Comparison of ENCODE assay signal across 17 mouse cellular contexts in the genomic region with DNA sequence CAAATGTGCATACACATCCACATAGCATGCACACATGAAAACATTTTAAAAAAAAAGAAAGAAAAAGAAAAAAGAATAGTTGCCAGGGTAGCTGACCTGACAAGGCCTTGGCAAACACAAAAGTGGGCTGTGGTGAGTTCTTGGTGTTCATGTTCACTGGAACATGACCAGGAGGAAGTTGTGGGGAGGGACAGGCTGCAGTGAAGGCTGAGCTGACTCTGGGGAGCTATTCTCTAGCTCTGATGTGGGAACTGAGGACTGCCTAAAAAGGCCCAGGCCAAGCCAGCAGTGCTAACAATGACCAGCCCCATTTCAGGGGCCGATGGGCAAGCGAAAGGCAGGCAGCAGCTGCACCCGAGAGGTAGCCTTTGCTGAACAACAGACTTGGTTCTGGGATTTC.
DNase-seq lines count a peak whose midpoint lies in the region; ATAC-seq lines count a peak whose summit lies in the region.
"Had no signal": no experiment of that assay in that cellular context is flagged by ENCODE, and none has a peak within 500 bp of the region (broad histone marks: within the 10 kb centered on the region; RNA-seq: fewer than 3 reads in every experiment).

No protein-coding gene starts in this region.

- DNase-seq in kidney, adult 9 months: peak; percentile 24
- peak; percentile 33 to 41 for DNase-seq in spleen, adult 18-20 months
- no peak for DNase-seq in spleen, postnatal 4 days (ENCODE audit: low spot score in 2 of 2)
- peak; percentile 65 for DNase-seq in splenic B cell, adult 2 months (ENCODE audit: low read depth, low spot score)
- DNase-seq in cerebellum, adult 8-10 months: no peak
- no peak for DNase-seq in urinary bladder, postnatal 4 days (ENCODE audit: low spot score in 2 of 2)
- DNase-seq: cerebellum, adult 9-10 months; forebrain, postnatal 0 days; gastrocnemius, postnatal 10 days; liver; retina, postnatal 1 day had no signal

- ATAC-seq in kidney, embryonic 14.5 days (ENCODE audit: low FRiP score, low TSS enrichment): no peak
- ATAC-seq: forebrain, postnatal 0 days; midbrain, embryonic 15.5 days had no signal

- H3K9ac ChIP-seq in kidney, embryonic 14.5 days (ENCODE audit: low read depth, low read length): no peak overlapping the region
- H3K9ac ChIP-seq: forebrain, postnatal 0 days; heart, embryonic 13.5 days; hindbrain, embryonic 14.5 days; lung, embryonic 15.5 days; midbrain, embryonic 15.5 days had no signal

- no peaks in the 10 kb centered on the region for H3K9me3 ChIP-seq in kidney, embryonic 14.5 days (ENCODE audit: control insufficient read depth, low read length)
- H3K9me3 ChIP-seq: heart, embryonic 13.5 days; lung, embryonic 15.5 days; midbrain, embryonic 15.5 days had no signal

- H3K4me3 ChIP-seq in kidney, embryonic 14.5 days (ENCODE audit: low read length): no peak overlapping the region
- no peak overlapping the region for H3K4me3 ChIP-seq in brown adipose tissue, adult 24 weeks (ENCODE audit: insufficient read depth, low read depth, low read length)
- H3K4me3 ChIP-seq: heart, embryonic 13.5 days; lung, embryonic 15.5 days; midbrain, embryonic 15.5 days had no signal

- no peak overlapping the region for H3K4me2 ChIP-seq in kidney, embryonic 14.5 days (replicated peaks; ENCODE audit: low read depth, low read length)
- H3K4me2 ChIP-seq: heart, embryonic 13.5 days; hindbrain, embryonic 14.5 days; lung, embryonic 15.5 days; midbrain, embryonic 15.5 days had no signal

- no peaks in the 10 kb centered on the region for H3K27me3 ChIP-seq in kidney, embryonic 14.5 days (ENCODE audit: control insufficient read depth, insufficient read depth, low read length)
- H3K27me3 ChIP-seq in splenic B cell, adult 2 months (ENCODE audit: control insufficient read depth, insufficient read depth, low read length, poor library complexity, severe bottlenecking): no peaks in the 10 kb centered on the region
- H3K27me3 ChIP-seq: lung, embryonic 15.5 days; midbrain, embryonic 15.5 days had no signal

- 79% methylated on average over 3 of the region's 3 CpGs for whole genome bisulfite sequencing in kidney, embryonic 14.5 days

- H3K4me1 ChIP-seq in kidney, embryonic 14.5 days (ENCODE audit: control insufficient read depth, insufficient read depth, low read length): 0 out of 2 replicates have a peak, but pooled peaks cover 3% of the 10 kb centered on the region
- H3K4me1 ChIP-seq in brown adipose tissue, adult 24 weeks (ENCODE audit: control insufficient read depth, insufficient read depth, insufficient read length, low read length): peaks cover 24% of the 10 kb centered on the region
- H3K4me1 ChIP-seq: midbrain, embryonic 15.5 days had no signal

- H3K27ac ChIP-seq in kidney, embryonic 14.5 days (ENCODE audit: low read depth, low read length): no peak overlapping the region
- 0 out of 2 replicates have a peak overlapping the region, but pooled peaks have one; percentile 6 for H3K27ac ChIP-seq in brown adipose tissue, adult 24 weeks (replicated peaks; ENCODE audit: low read depth, low read length)
- H3K27ac ChIP-seq: heart, embryonic 13.5 days; hindbrain, embryonic 14.5 days; lung, embryonic 15.5 days; midbrain, embryonic 15.5 days had no signal

- H3K36me3 ChIP-seq in kidney, embryonic 14.5 days (ENCODE audit: control insufficient read depth, insufficient read depth, low read length): no peaks in the 10 kb centered on the region
- no peaks in the 10 kb centered on the region for H3K36me3 ChIP-seq in splenic B cell, adult 2 months (ENCODE audit: control insufficient read depth, insufficient read depth, low read length, poor library complexity, severe bottlenecking)
- H3K36me3 ChIP-seq: heart, embryonic 13.5 days; lung, embryonic 15.5 days; midbrain, embryonic 15.5 days had no signal

Comparison
In these comparisons a context has a peak if more than half of its experiments do, and no peak if none do; other contexts are left out.
1. DNase-seq: peak in kidney, adult 9 months (single experiment), spleen, adult 18-20 months (2 of 2) and splenic B cell, adult 2 months (single experiment); none in spleen, postnatal 4 days (0 of 2), cerebellum, adult 8-10 months (single experiment) and urinary bladder, postnatal 4 days (0 of 2).